Mouse (Mus musculus): ENCODE measurements around the gene Plekha6. TPM values are rescaled to one million over a fixed set of nuclear protein-coding genes. Genes with fewer than 3 reads are reported as not detected.
A peak's percentile ranks its signal among the peaks of the same experiment; 100 is the strongest.

Plekha6 gene
- polyA plus RNA-seq, 1 experiment from 2014 or later, result 18.8 TPM

DNA sequence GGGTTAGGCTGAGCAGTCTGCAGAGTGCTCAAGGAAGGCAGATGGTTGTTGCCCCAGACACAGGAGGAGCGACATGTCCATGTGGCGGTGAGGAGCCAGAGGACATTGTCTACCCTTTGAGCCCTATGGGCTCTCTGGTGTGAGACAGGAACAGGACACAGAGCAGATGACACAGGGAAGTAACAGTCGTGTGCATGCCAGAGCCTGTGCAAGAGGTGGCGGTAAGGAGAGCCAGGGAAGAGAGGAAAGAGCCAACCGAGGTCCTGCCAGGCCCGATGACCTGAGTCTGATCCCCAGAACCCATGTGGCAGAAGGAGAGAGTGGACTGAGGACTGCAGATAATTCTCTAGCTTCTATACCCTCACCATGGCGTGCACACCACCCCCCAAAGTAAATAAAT lies 99.1 kb downstream of the Plekha6 start:
- no peak overlapping the region for H3K9ac ChIP-seq (ENCODE audit: low read length)
- no peaks in the 10 kb centered on the region for H3K27me3 ChIP-seq (ENCODE audit: control insufficient read depth, insufficient read depth, low read length)
- no peak overlapping the region for H3K4me3 ChIP-seq (ENCODE audit: low read depth, low read length)
- H3K4me2 ChIP-seq (ENCODE audit: low read depth, low read length, severe bottlenecking), result no peak overlapping the region
- H3K4me1 ChIP-seq (replicated peaks; ENCODE audit: control insufficient read depth, insufficient read depth, low read length), result peaks cover 7% of the 10 kb centered on the region
- no peak overlapping the region for H3K27ac ChIP-seq (ENCODE audit: low read depth, low read length)
- DNase-seq (ENCODE audit: low spot score), result no peak
- H3K9me3 ChIP-seq (ENCODE audit: control insufficient read depth, low read length), result no peaks in the 10 kb centered on the region
- WGBS, result 92% methylated on average over 7 of the region's 7 CpGs
- no peak for ATAC-seq (replicated peaks; ENCODE audit: low FRiP score)
- no peaks in the 10 kb centered on the region; the same call in 1 of the 2 replicates for H3K36me3 ChIP-seq (ENCODE audit: control insufficient read depth, insufficient read depth, low read length)

DNA sequence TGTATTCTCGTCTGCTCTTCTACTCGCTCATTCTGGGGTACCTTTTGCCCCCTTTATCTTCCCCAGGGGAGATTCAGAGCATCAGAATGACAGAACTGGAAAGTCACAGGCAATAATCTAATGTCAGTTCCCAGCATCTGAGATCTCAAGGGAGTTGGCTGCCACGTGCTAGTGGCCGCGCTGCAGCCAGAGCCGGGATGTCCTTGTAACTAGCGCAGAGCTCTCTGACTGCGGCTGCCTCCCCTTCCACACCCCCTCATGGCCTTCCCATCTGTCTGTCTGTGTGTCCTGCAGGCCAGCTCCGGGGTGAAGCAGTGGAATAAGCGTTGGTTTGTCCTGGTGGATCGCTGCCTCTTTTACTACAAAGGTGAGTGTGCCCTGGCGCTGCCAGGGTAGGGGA lies 100.4 kb downstream of the Plekha6 start:
- WGBS, result 87% methylated on average over 12 of the region's 12 CpGs
- H3K36me3 ChIP-seq (ENCODE audit: control insufficient read depth, insufficient read depth, low read length), result no peaks in the 10 kb centered on the region; the same call in 1 of the 2 replicates
- no peak overlapping the region for H3K27ac ChIP-seq (ENCODE audit: low read depth, low read length)
- DNase-seq (ENCODE audit: low spot score) (no peak), ATAC-seq (replicated peaks; ENCODE audit: low FRiP score) (no peak)
- no peaks in the 10 kb centered on the region for H3K27me3 ChIP-seq (ENCODE audit: control insufficient read depth, insufficient read depth, low read length)
- H3K4me1 ChIP-seq (replicated peaks; ENCODE audit: control insufficient read depth, insufficient read depth, low read length), result peaks cover 12% of the 10 kb centered on the region
- no peak overlapping the region for H3K4me3 ChIP-seq (ENCODE audit: low read depth, low read length)
- no peaks in the 10 kb centered on the region for H3K9me3 ChIP-seq (ENCODE audit: control insufficient read depth, low read length)
- H3K9ac ChIP-seq (ENCODE audit: low read length), result no peak overlapping the region
- no peak overlapping the region for H3K4me2 ChIP-seq (ENCODE audit: low read depth, low read length, severe bottlenecking)

DNA sequence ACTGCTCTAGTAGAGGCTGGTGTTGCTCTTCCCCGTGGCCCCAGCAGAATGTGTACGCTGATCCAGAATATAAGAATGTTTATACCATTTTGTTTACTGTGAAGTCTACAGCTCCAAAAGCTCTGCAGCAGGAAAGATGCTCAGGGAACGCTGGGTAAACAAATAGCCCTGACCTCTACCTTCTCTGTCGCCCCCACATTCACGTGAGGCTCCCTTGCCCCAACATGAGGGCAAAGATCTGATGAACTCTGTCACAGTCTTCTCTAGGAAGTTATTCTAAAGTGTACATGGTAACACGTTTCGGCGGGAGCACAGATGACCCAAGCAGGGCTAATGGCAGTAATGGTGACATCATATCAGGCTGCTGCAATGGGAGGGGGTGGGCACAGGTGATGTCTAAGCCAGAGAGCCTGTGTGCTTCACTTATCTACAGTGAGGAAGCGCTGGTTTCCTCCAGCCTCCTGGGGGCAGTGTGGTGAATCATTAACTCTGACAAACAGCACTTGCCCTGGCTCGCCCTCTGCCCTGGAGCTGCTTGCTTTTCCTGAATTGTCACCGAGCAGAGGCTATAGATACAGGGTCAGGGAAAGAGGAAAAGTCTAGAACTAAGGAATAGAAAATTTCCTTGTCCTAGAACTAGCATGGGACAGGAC lies 101.2 kb downstream of the Plekha6 start:
- H3K4me2 ChIP-seq (ENCODE audit: low read depth, low read length, severe bottlenecking), result no peak overlapping the region
- H3K9me3 ChIP-seq (ENCODE audit: control insufficient read depth, low read length), result no peaks in the 10 kb centered on the region
- no peaks in the 10 kb centered on the region for H3K27me3 ChIP-seq (ENCODE audit: control insufficient read depth, insufficient read depth, low read length)
- H3K36me3 ChIP-seq (ENCODE audit: control insufficient read depth, insufficient read depth, low read length), result no peaks in the 10 kb centered on the region; the same call in 1 of the 2 replicates
- no peak overlapping the region for H3K9ac ChIP-seq (ENCODE audit: low read length)
- no peak overlapping the region for H3K4me3 ChIP-seq (ENCODE audit: low read depth, low read length)
- ATAC-seq (replicated peaks; ENCODE audit: low FRiP score) (no peak), DNase-seq (ENCODE audit: low spot score) (no peak)
- 71% methylated on average over 11 of the region's 11 CpGs for WGBS
- H3K27ac ChIP-seq (ENCODE audit: low read depth, low read length), result no peak overlapping the region
- H3K4me1 ChIP-seq (replicated peaks; ENCODE audit: control insufficient read depth, insufficient read depth, low read length), result peaks cover 12% of the 10 kb centered on the region

DNA sequence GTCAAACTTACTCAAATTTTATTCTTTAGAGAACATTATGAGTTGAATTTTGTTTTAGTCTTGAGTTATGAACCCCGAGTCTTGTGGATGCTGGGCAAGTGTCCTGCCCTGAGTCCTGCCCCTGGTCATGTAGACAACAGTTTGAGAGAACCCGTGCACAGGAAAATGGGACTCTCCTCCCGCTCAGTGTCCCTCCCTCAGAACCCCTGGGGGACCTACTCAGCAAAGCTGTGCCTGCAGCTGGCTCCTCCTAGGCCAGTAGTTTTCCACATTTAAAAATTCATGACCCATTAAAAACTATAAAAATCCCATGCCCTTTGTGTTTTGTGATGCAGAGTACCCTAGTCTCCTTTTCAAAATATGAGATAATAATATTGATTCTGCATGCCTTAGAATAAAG lies 103.1 kb downstream of the Plekha6 start:
- Histone ChIP-seq H3K9ac (ENCODE audit: low read length) (no peak overlapping the region), H3K4me3 (ENCODE audit: low read depth, low read length) (no peak overlapping the region), H3K4me2 (ENCODE audit: low read depth, low read length, severe bottlenecking) (no peak overlapping the region), H3K27ac (ENCODE audit: low read depth, low read length) (no peak overlapping the region), H3K9me3 (ENCODE audit: control insufficient read depth, low read length) (no peaks in the 10 kb centered on the region), H3K36me3 (ENCODE audit: control insufficient read depth, insufficient read depth, low read length) (no peaks in the 10 kb centered on the region), H3K4me1 (replicated peaks; ENCODE audit: control insufficient read depth, insufficient read depth, low read length) (peaks cover 12% of the 10 kb centered on the region), H3K27me3 (ENCODE audit: control insufficient read depth, insufficient read depth, low read length) (no peaks in the 10 kb centered on the region)
- WGBS, result 61% methylated on average over 3 of the region's 3 CpGs
- DNase-seq (ENCODE audit: low spot score) (no peak), ATAC-seq (replicated peaks; ENCODE audit: low FRiP score) (no peak)

DNA sequence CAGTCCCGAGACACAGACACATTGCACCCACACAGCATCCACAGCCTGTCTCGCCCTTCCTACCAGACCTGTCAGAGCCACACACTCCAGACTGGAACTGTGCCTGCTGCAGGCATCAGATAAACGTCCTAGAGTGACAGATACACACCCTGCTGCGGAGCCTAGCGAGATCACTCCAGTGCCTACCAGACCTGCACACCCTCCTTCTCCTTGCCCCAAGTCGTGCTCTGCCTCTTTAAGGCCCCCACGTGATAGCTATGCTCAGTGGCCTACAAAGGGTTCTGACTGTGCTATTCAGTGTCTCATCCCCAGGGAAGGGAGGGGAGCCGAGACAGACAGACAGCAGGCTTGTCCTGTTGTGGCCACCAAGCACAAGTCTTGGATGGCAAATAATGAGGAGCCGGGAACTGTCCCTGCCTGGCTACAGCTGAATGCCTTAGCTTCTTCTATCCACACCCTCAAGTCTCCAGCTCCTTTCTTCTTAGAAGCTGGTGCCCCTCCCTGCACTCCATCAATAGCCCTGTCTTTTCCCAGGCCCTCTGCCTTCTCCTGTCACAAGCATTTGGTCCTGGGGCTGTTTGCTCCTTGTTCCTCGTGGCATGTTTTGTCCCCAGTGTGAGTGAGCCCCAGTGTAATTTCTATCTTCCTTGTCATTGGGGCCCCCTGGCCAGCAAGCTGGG lies 103.9 kb downstream of the Plekha6 start:
- Histone ChIP-seq H3K36me3 (ENCODE audit: control insufficient read depth, insufficient read depth, low read length) (no peaks in the 10 kb centered on the region), H3K4me3 (ENCODE audit: low read depth, low read length) (no peak overlapping the region), H3K9me3 (ENCODE audit: control insufficient read depth, low read length) (no peaks in the 10 kb centered on the region), H3K27ac (ENCODE audit: low read depth, low read length) (peak overlapping the region; percentile 71), H3K9ac (ENCODE audit: low read length) (peak overlapping the region; percentile 33; the same call in 1 of the 2 replicates), H3K27me3 (ENCODE audit: control insufficient read depth, insufficient read depth, low read length) (no peaks in the 10 kb centered on the region), H3K4me2 (ENCODE audit: low read depth, low read length, severe bottlenecking) (no peak overlapping the region), H3K4me1 (replicated peaks; ENCODE audit: control insufficient read depth, insufficient read depth, low read length) (peaks cover 12% of the 10 kb centered on the region)
- peak; percentile 84 for ATAC-seq (replicated peaks; ENCODE audit: low FRiP score)
- no peak for DNase-seq (ENCODE audit: low spot score)
- 16% methylated on average over 10 of the region's 10 CpGs for WGBS

DNA sequence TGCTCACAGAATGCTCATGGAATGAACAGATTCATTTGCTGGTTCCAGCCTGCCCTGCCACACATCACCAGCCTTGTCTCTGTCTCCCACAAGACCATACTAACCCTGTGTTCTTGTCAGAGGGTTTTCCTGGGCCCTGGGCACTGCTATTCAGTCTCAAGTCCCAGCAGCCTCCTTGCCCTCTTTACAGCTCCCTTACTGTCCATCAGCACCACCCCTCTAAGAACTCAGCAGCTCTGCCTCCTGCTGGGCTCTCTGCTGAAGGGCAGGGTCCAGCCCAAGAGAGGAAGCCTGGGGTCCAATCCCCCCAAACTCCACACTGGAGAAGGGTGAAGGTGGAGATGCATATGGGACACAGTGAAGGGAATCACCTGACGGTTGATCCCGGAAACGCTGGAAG lies 104.5 kb downstream of the Plekha6 start:
- H3K36me3 ChIP-seq (ENCODE audit: control insufficient read depth, insufficient read depth, low read length), result no peaks in the 10 kb centered on the region
- H3K4me2 ChIP-seq (ENCODE audit: low read depth, low read length, severe bottlenecking), result no peak overlapping the region
- DNase-seq (ENCODE audit: low spot score), result no peak
- H3K9me3 ChIP-seq (ENCODE audit: control insufficient read depth, low read length), result no peaks in the 10 kb centered on the region
- peak overlapping the region; percentile 33; the same call in 1 of the 2 replicates for H3K9ac ChIP-seq (ENCODE audit: low read length)
- H3K4me1 ChIP-seq (replicated peaks; ENCODE audit: control insufficient read depth, insufficient read depth, low read length), result peaks cover 12% of the 10 kb centered on the region
- peak; percentile 47 for ATAC-seq (replicated peaks; ENCODE audit: low FRiP score)
- H3K27ac ChIP-seq (ENCODE audit: low read depth, low read length), result peak overlapping the region; percentile 71; the same call in 1 of the 2 replicates
- 73% methylated on average over 3 of the region's 3 CpGs for WGBS
- no peak overlapping the region for H3K4me3 ChIP-seq (ENCODE audit: low read depth, low read length)
- H3K27me3 ChIP-seq (ENCODE audit: control insufficient read depth, insufficient read depth, low read length), result no peaks in the 10 kb centered on the region

DNA sequence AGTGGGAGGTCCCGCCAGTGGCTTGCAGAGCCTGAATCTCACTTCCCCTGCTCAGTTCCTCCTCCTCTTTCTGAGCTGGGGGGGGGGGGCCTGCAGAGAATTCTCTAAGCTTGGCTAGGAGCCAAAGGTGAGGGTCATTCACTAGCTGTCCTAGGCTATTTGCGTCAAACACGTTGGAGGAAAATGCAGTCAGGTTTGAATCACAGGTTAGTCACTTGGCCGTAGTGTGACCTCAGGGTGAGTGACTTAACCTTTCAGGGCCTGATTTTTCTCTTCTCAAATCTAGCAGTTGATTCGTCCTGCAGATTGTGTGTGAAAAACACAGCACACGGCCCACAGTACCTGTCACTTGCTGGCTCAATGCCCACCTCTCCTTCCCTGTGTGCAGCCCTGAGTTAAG lies 106.3 kb downstream of the Plekha6 start:
- DNase-seq (ENCODE audit: low spot score), result no peak
- peaks cover 12% of the 10 kb centered on the region for H3K4me1 ChIP-seq (replicated peaks; ENCODE audit: control insufficient read depth, insufficient read depth, low read length)
- no peak overlapping the region for H3K4me2 ChIP-seq (ENCODE audit: low read depth, low read length, severe bottlenecking)
- H3K9ac ChIP-seq (ENCODE audit: low read length), result no peak overlapping the region
- no peak overlapping the region for H3K4me3 ChIP-seq (ENCODE audit: low read depth, low read length)
- no peak overlapping the region for H3K27ac ChIP-seq (ENCODE audit: low read depth, low read length)
- no peaks in the 10 kb centered on the region for H3K27me3 ChIP-seq (ENCODE audit: control insufficient read depth, insufficient read depth, low read length)
- no peak for ATAC-seq (replicated peaks; ENCODE audit: low FRiP score)
- H3K9me3 ChIP-seq (ENCODE audit: control insufficient read depth, low read length), result no peaks in the 10 kb centered on the region
- no peaks in the 10 kb centered on the region for H3K36me3 ChIP-seq (ENCODE audit: control insufficient read depth, insufficient read depth, low read length)
- WGBS, result 74% methylated on average over 6 of the region's 6 CpGs

DNA sequence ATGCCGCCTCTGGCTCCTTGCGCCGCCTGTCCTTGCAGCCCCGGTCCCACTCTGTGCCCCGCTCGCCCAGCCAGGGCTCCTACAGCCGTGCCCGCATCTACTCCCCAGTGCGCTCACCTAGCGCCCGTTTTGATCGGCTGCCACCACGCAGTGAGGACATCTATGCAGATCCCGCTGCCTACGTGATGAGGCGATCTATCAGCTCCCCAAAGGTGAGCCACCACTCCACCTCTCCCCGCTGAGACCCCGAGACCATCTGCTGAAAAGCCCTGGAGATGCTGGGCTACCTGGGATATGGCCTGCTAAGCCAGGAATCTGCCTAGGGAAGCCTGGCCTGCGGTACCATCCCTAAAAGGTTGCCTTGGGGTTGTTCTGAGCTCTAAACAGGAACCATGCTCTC lies 110.2 kb downstream of the Plekha6 start:
- H3K4me3 ChIP-seq (ENCODE audit: low read depth, low read length), result no peak overlapping the region
- H3K4me2 ChIP-seq (ENCODE audit: low read depth, low read length, severe bottlenecking), result no peak overlapping the region
- H3K27ac ChIP-seq (ENCODE audit: low read depth, low read length), result no peak overlapping the region
- no peak for DNase-seq (ENCODE audit: low spot score)
- no peaks in the 10 kb centered on the region for H3K27me3 ChIP-seq (ENCODE audit: control insufficient read depth, insufficient read depth, low read length)
- H3K9me3 ChIP-seq (ENCODE audit: control insufficient read depth, low read length), result no peaks in the 10 kb centered on the region
- no peaks in the 10 kb centered on the region for H3K4me1 ChIP-seq (replicated peaks; ENCODE audit: control insufficient read depth, insufficient read depth, low read length)
- WGBS, result 89% methylated on average over 19 of the region's 19 CpGs
- no peaks in the 10 kb centered on the region; the same call in 1 of the 2 replicates for H3K36me3 ChIP-seq (ENCODE audit: control insufficient read depth, insufficient read depth, low read length)
- no peak for ATAC-seq (replicated peaks; ENCODE audit: low FRiP score)
- H3K9ac ChIP-seq (ENCODE audit: low read length), result no peak overlapping the region

DNA sequence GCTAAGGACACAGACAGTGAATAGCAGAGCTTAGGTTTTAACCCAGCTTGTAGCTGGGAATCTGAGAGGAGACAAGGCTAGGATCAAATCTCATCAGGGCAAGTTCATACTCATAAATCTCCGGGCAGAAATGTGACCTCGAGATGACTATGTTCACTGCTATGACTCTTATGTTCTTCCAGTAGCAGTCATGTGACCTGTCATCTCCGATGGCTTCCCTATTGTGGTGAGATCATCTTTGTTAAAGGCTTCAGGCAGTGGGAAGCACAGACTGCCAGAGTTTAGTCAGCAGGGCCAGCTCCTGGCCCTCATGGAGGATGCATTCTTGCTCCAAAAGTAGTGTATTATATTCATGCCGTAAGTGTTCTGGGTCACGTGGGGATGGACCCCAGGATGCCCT lies 113.0 kb downstream of the Plekha6 start:
- Histone ChIP-seq H3K9me3 (ENCODE audit: control insufficient read depth, low read length) (no peaks in the 10 kb centered on the region), H3K27ac (ENCODE audit: low read depth, low read length) (no peak overlapping the region), H3K4me3 (ENCODE audit: low read depth, low read length) (no peak overlapping the region), H3K4me2 (ENCODE audit: low read depth, low read length, severe bottlenecking) (no peak overlapping the region), H3K9ac (ENCODE audit: low read length) (no peak overlapping the region), H3K27me3 (ENCODE audit: control insufficient read depth, insufficient read depth, low read length) (no peaks in the 10 kb centered on the region), H3K4me1 (replicated peaks; ENCODE audit: control insufficient read depth, insufficient read depth, low read length) (no peaks in the 10 kb centered on the region), H3K36me3 (ENCODE audit: control insufficient read depth, insufficient read depth, low read length) (no peaks in the 10 kb centered on the region; the same call in 1 of the 2 replicates)
- WGBS, result 79% methylated on average over 5 of the region's 5 CpGs
- DNase-seq (ENCODE audit: low spot score) (no peak), ATAC-seq (replicated peaks; ENCODE audit: low FRiP score) (no peak)

Measured in forebrain, embryonic 11.5 days (tissue).